Mouse (Mus musculus) hindbrain, embryonic 15.5 days (tissue): Measurements from ENCODE around the gene Impg1. TPM values are rescaled to one million over a fixed set of nuclear protein-coding genes. Genes with fewer than 3 reads are reported as not detected.
"Not testable (repeated sequence)": the region's sequence is repeated elsewhere in the genome, so short reads cannot be mapped to it uniquely, and the experiment has no call there.

Experiments
- ATAC-seq: fragments of 200-750 bp; cut with Nextera tagmentation; 2 replicates; pipeline ENCODE4 v1.8.0; 2017; ENCODE audit warnings: low read depth, moderate number of reproducible peaks, moderate TSS enrichment; ENCODE audit not compliant: low FRiP score
- H3K27ac ChIP-seq: fragments of 300-500 bp; sonication (generic); replicated peaks from 2 replicates; pipeline ENCODE4 v1.5.1; 2015; ENCODE audit warnings: mild to moderate bottlenecking, inconsistent platforms
- H3K27me3 ChIP-seq: fragments of 300-500 bp; sonication (generic); 2 replicates; pipeline ENCODE4 v1.6.1; 2015; ENCODE audit warnings: control low read depth, inconsistent platforms
- H3K36me3 ChIP-seq: fragments of 300-500 bp; sonication (generic); 2 replicates; pipeline ENCODE4 v1.6.1; 2015; ENCODE audit warnings: control low read depth, inconsistent platforms
- H3K4me1 ChIP-seq: fragments of 300-500 bp; sonication (generic); replicated peaks from 2 replicates; pipeline ENCODE4 v1.6.1; 2015; ENCODE audit warnings: control low read depth, inconsistent platforms
- H3K4me2 ChIP-seq: fragments of 300-500 bp; sonication (generic); 2 replicates; pipeline ENCODE4 v1.6.1; 2015; ENCODE audit warnings: moderate library complexity, mild to moderate bottlenecking, inconsistent platforms
- H3K4me3 ChIP-seq: fragments of 300-500 bp; sonication (generic); 2 replicates; pipeline ENCODE4 v1.5.1; 2015; ENCODE audit warnings: mild to moderate bottlenecking, inconsistent platforms
- H3K9ac ChIP-seq: fragments of 300-500 bp; sonication (generic); 2 replicates; pipeline ENCODE4 v1.6.1; 2015; ENCODE audit warnings: inconsistent platforms
- H3K9me3 ChIP-seq: fragments of 300-500 bp; sonication (generic); 2 replicates; pipeline ENCODE4 v1.6.1; 2016; ENCODE audit warnings: control low read depth, inconsistent platforms
- WGBS: fragments of 180-500 bp; shearing (Covaris S2); methylation state at CpG from one replicate; pipeline ENCODE4 v1.1.7; 2015; 5-methylcytosine and 5-hydroxymethylcytosine counted together
- polyA plus RNA-seq: library from polyadenylated mRNA; unstranded; fragments of >200 nt; fragmentation: Nextera tagmentation; extraction: Ambion mirVana; gene quantifications from 2 replicates; pipeline ENCODE4 v1.2.1, GENCODE M21; 2015

Impg1 gene
- polyA plus RNA-seq, 1 experiment from 2014 or later = not detected

GRCm38 (mm10) chr9:80340927-80341326, 124.4 kb downstream of the Impg1 start:
- WGBS = 39% methylated on average over 1 of the region's 1 CpGs
- H3K27ac ChIP-seq = no peak overlapping the region

DNA sequence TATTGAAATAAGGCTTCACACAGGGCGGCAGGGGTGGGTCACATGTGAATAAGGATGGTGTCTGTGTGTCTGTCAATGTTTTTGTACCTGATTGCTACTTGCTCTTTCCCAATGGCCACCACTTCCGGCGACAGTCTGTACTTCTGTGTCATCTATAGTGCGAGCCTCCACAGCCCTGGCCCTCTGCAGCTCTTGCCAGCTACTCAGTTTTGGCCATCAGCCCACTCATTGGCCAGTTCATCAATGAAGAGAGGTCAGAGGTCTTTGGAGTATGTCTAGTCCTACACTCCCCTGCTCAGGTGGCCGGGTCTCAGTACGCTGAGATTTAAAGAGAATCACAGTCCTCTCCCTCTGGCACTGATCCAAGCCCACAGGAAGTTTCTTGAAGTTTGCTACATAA, 127.3 kb downstream of the Impg1 start:
- Histone ChIP-seq H3K4me3 (no peak overlapping the region), H3K9me3 (no peaks in the 10 kb centered on the region), H3K27me3 (no peaks in the 10 kb centered on the region), H3K36me3 (no peaks in the 10 kb centered on the region), H3K9ac (no peak overlapping the region), H3K4me1 (0 out of 2 replicates have a peak, but pooled peaks cover 3% of the 10 kb centered on the region), H3K4me2 (no peak overlapping the region), H3K27ac (no peak overlapping the region)
- WGBS = 88% methylated on average over 6 of the region's 6 CpGs
- ATAC-seq = no peak

More at GRCm38 (mm10) chr9:80340927-80341326, 124.4 kb downstream of the Impg1 start:
- Histone ChIP-seq H3K9ac (no peak overlapping the region), H3K9me3 (no peaks in the 10 kb centered on the region), H3K36me3 (no peaks in the 10 kb centered on the region), H3K4me1 (no peaks in the 10 kb centered on the region), H3K27me3 (no peaks in the 10 kb centered on the region), H3K4me3 (no peak overlapping the region), H3K4me2 (no peak overlapping the region)
- no peak for ATAC-seq

GRCm38 (mm10) chr9:80335660-80336357, 129.5 kb downstream of the Impg1 start:
- no peak overlapping the region for H3K9ac ChIP-seq
- 87% methylated on average over 13 of the region's 13 CpGs for WGBS

GRCm38 (mm10) chr9:80333998-80334605, 131.2 kb downstream of the Impg1 start:
- peak overlapping the region; percentile 14; the same call in 1 of the 2 replicates for H3K4me2 ChIP-seq
- no peak overlapping the region for H3K27ac ChIP-seq
- H3K4me1 ChIP-seq = peaks cover 9% of the 10 kb centered on the region
- 53% methylated on average over 14 of the region's 14 CpGs for WGBS
- H3K36me3 ChIP-seq = no peaks in the 10 kb centered on the region
- no peaks in the 10 kb centered on the region for H3K27me3 ChIP-seq
- no peak overlapping the region for H3K9ac ChIP-seq
- H3K9me3 ChIP-seq = no peaks in the 10 kb centered on the region
- H3K4me3 ChIP-seq = no peak overlapping the region
- ATAC-seq = no peak

More at GRCm38 (mm10) chr9:80335660-80336357, 129.5 kb downstream of the Impg1 start:
- Histone ChIP-seq H3K27me3 (no peaks in the 10 kb centered on the region), H3K4me2 (no peak overlapping the region), H3K4me3 (no peak overlapping the region), H3K9me3 (no peaks in the 10 kb centered on the region), H3K36me3 (no peaks in the 10 kb centered on the region), H3K4me1 (peaks cover 9% of the 10 kb centered on the region), H3K27ac (no peak overlapping the region)
- ATAC-seq = no peak

DNA sequence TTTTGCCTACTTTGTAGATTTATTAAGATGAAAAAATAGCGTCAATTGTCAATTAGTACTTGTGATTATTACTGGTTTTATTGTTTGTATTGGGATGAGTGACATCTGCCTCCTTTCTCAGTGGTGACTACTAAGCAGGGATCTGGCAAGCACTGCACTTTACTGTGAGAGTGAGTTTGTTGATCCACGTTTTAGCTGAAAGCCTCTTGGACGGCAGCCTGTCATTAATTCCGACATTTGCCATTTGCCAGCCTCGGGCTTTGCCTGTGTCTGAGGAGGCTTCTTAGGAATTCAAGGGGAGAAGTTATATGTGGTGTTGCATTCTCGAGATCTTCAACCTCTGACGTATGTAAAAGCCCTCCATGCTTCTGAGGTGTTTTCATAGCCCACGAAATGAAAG, 131.8 kb downstream of the Impg1 start:
- WGBS = 52% methylated on average over 8 of the region's 8 CpGs
- Histone ChIP-seq H3K27ac (no peak overlapping the region), H3K27me3 (no peaks in the 10 kb centered on the region), H3K4me1 (peaks cover 9% of the 10 kb centered on the region), H3K9me3 (no peaks in the 10 kb centered on the region), H3K36me3 (no peaks in the 10 kb centered on the region), H3K9ac (no peak overlapping the region), H3K4me2 (0 out of 2 replicates have a peak overlapping the region, but pooled peaks have one; percentile 14), H3K4me3 (no peak overlapping the region)
- no peak for ATAC-seq

- no peaks in the 10 kb centered on the region for H3K27me3 ChIP-seq
- peak; percentile 63 for ATAC-seq
- WGBS = 20% methylated on average over 14 of the region's 14 CpGs
- 0 out of 2 replicates have a peak overlapping the region, but pooled peaks have one; percentile 37 for H3K9ac ChIP-seq
- peak overlapping the region; percentile 60 for H3K4me2 ChIP-seq
- H3K9me3 ChIP-seq = no peaks in the 10 kb centered on the region
- H3K27ac ChIP-seq = no peak overlapping the region
- H3K4me1 ChIP-seq = peaks cover 9% of the 10 kb centered on the region
- peak overlapping the region; percentile 29 for H3K4me3 ChIP-seq
- no peaks in the 10 kb centered on the region for H3K36me3 ChIP-seq
Measured at GRCm38 (mm10) chr9:80332153-80332552, 133.1 kb downstream of the Impg1 start.

- WGBS = 98% methylated on average over 2 of the region's 2 CpGs
- H3K4me3 ChIP-seq, H3K9ac ChIP-seq, H3K27ac ChIP-seq, H3K27me3 ChIP-seq, H3K4me2 ChIP-seq, H3K4me1 ChIP-seq, ATAC-seq, H3K36me3 ChIP-seq, H3K9me3 ChIP-seq: not testable (repeated sequence)
Measured at GRCm38 (mm10) chr9:80321051-80321887, 144.0 kb downstream of the Impg1 start.

DNA sequence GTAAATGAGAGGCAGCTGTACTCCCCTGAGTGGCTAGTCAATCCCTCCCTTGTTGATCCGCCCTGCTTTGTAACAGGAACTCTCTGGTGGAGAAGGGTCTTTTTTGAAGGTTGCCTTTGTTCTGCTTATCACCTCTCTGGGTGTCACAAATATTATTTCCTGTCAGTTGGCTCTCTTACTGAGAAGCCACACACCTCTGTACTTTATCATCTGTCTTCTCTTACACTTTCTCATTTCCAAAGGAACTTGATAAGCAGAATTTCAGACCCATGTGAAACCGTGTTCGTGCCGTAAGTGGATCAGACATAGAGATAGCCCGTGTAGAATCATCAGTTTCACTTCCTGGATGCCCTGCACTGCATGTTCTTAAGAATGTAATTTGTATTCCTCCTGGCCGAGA, 147.3 kb downstream of the Impg1 start:
- Histone ChIP-seq H3K4me1 (no peaks in the 10 kb centered on the region), H3K4me3 (no peak overlapping the region), H3K36me3 (no peaks in the 10 kb centered on the region), H3K27ac (no peak overlapping the region), H3K9me3 (no peaks in the 10 kb centered on the region), H3K4me2 (no peak overlapping the region), H3K27me3 (no peaks in the 10 kb centered on the region), H3K9ac (no peak overlapping the region)
- WGBS = 92% methylated on average over 6 of the region's 6 CpGs
- ATAC-seq = no peak

DNA sequence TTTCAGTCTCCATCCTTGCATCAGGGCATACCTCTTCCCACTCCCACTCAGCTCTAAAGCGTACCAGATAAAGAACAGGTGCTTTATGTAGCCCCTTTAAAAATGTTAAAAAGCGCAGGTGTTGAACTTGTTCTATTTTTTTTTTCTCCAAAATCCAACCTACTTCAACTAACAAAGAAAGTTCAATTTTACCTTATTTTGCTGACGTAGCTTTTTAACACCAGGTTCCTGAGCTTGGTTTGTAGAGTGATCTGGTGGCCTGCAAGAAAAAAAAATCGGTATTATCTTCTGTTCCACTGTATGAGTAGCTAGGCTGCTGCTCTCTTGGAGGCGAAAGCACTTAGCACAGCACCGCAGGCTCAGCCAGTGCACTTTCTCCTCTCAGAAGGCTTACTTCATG, 149.4 kb downstream of the Impg1 start:
- ATAC-seq = no peak
- 94% methylated on average over 6 of the region's 6 CpGs for WGBS

GRCm38 (mm10) chr9:80313610-80314009, 151.7 kb downstream of the Impg1 start:
- H3K27ac ChIP-seq = no peak overlapping the region
- no peaks in the 10 kb centered on the region for H3K9me3 ChIP-seq
- H3K4me3 ChIP-seq = no peak overlapping the region
- H3K36me3 ChIP-seq = no peaks in the 10 kb centered on the region
- H3K4me1 ChIP-seq = no peaks in the 10 kb centered on the region
- ATAC-seq = no peak
- H3K27me3 ChIP-seq = no peaks in the 10 kb centered on the region
- 94% methylated on average over 5 of the region's 5 CpGs for WGBS
- H3K4me2 ChIP-seq = no peak overlapping the region
- H3K9ac ChIP-seq = no peak overlapping the region

More for the DNA sequence above, 149.4 kb downstream of the Impg1 start:
- H3K27me3 ChIP-seq = no peaks in the 10 kb centered on the region
- no peak overlapping the region for H3K27ac ChIP-seq
- no peak overlapping the region for H3K4me2 ChIP-seq
- H3K36me3 ChIP-seq = no peaks in the 10 kb centered on the region
- no peaks in the 10 kb centered on the region for H3K9me3 ChIP-seq
- no peak overlapping the region for H3K9ac ChIP-seq
- no peaks in the 10 kb centered on the region for H3K4me1 ChIP-seq
- H3K4me3 ChIP-seq = no peak overlapping the region

DNA sequence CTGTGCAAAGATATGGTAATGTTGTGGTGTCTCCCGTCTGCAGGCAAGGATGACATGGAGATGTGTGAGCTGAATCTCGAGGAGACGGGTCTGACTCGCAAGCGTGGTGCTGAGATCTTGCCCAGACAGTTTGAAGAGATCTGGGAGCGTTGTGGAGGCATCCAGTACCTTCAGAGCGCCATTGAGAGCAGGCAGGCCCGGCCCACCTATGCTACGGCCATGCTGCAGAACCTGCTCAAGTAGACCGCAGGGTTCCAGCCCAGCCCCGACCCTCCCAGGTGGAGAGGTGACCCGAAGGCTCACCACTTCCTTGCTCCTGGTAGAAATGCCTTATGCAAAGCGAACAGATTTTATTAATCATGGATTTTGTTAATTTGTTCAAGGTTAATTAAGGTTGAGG, 157.7 kb downstream of the Impg1 start:
- Histone ChIP-seq H3K4me3 (no peak overlapping the region), H3K36me3 (peaks cover 5% of the 10 kb centered on the region; the same call in 1 of the 2 replicates), H3K27ac (no peak overlapping the region), H3K4me1 (0 out of 2 replicates have a peak, but pooled peaks cover 4% of the 10 kb centered on the region), H3K4me2 (no peak overlapping the region; the same call in 1 of the 2 replicates), H3K9me3 (no peaks in the 10 kb centered on the region), H3K9ac (no peak overlapping the region), H3K27me3 (no peaks in the 10 kb centered on the region)
- ATAC-seq = no peak
- WGBS = 88% methylated on average over 13 of the region's 13 CpGs
